In genomic region chr6:83439119-83439767, GRCm38 (mm10) we compare ENCODE assay signal across 8 mouse cellular contexts. TPM values are rescaled to one million over a fixed set of nuclear protein-coding genes. Genes with fewer than 3 reads are reported as not detected.
A peak's percentile ranks its signal among the peaks of the same experiment; 100 is the strongest.
DNase-seq lines count a peak whose midpoint lies in the region; ATAC-seq and TF ChIP-seq lines count a peak whose summit lies in the region.

No protein-coding gene starts in this region.

- peak; percentile 46 to 50 for DNase-seq in left cerebral cortex, adult 2 months (ENCODE audit: extremely low spot score in 1 of 2, low spot score in 2 of 2)
- DNase-seq in left cerebral cortex, adult 11 months (ENCODE audit: low spot score) = no peak
- DNase-seq in natural killer cell, adult 2 months (ENCODE audit: low spot score in 2 of 2) = no peak
- DNase-seq in embryo, embryonic 10 days (ENCODE audit: low spot score) = no peak
- no peak for DNase-seq in testis, postnatal 14 days (ENCODE audit: low spot score)

- H3K27me3 ChIP-seq in embryonic facial prominence, embryonic 15.5 days = no peaks in the 10 kb centered on the region
- H3K27me3 ChIP-seq in intestine, embryonic 16.5 days (replicated peaks; ENCODE audit: control insufficient read depth, insufficient read depth, low read length) = no peaks in the 10 kb centered on the region
- H3K27me3 ChIP-seq in neural tube, embryonic 14.5 days (ENCODE audit: control insufficient read depth, insufficient read depth, low read length) = no peaks in the 10 kb centered on the region

- H3K27ac ChIP-seq in left cerebral cortex, adult 2 months = peak overlapping the region; percentile 93
- H3K27ac ChIP-seq in embryonic facial prominence, embryonic 15.5 days (replicated peaks) = peak overlapping the region; percentile 95; the same call in 1 of the 2 replicates
- no peak overlapping the region for H3K27ac ChIP-seq in intestine, embryonic 16.5 days (ENCODE audit: low read length)
- no peak overlapping the region for H3K27ac ChIP-seq in neural tube, embryonic 14.5 days (ENCODE audit: low read depth, low read length)

- TF ChIP-seq CTCF in left cerebral cortex, adult 2 months (IDR thresholded peaks at IDR 0.05) = no peak; the same call in 1 of the 2 replicates

- intact Hi-C loops in left cerebral cortex, adult 2 months (cut with DNase I) = loop anchor here (2.0 kb wide), 1 partner anchor 26 kb away; no protein-coding TSS in a partner anchor

- 72% methylated on average over 13 of the region's 13 CpGs for WGBS in embryonic facial prominence, embryonic 15.5 days
- 87% methylated on average over 13 of the region's 13 CpGs for WGBS in intestine, embryonic 16.5 days
- WGBS in neural tube, embryonic 14.5 days = 78% methylated on average over 13 of the region's 13 CpGs

- 0 out of 2 replicates have a peak, but pooled peaks cover 8% of the 10 kb centered on the region for H3K36me3 ChIP-seq in embryonic facial prominence, embryonic 15.5 days
- 0 out of 2 replicates have a peak, but pooled peaks cover 8% of the 10 kb centered on the region for H3K36me3 ChIP-seq in intestine, embryonic 16.5 days (ENCODE audit: control insufficient read depth, insufficient read depth, low read length)
- H3K36me3 ChIP-seq in neural tube, embryonic 14.5 days (ENCODE audit: control insufficient read depth, insufficient read depth, low read length) = no peaks in the 10 kb centered on the region; the same call in 1 of the 2 replicates

- H3K4me3 ChIP-seq in left cerebral cortex, adult 2 months = peak overlapping the region; percentile 94
- peak overlapping the region; percentile 79 for H3K4me3 ChIP-seq in embryonic facial prominence, embryonic 15.5 days (replicated peaks)
- peak overlapping the region; percentile 84; the same call in 1 of the 2 replicates for H3K4me3 ChIP-seq in intestine, embryonic 16.5 days (ENCODE audit: low read length)
- H3K4me3 ChIP-seq in neural tube, embryonic 14.5 days (ENCODE audit: low read depth, low read length) = peak overlapping the region; percentile 55

- H3K9me3 ChIP-seq in embryonic facial prominence, embryonic 15.5 days (replicated peaks) = no peaks in the 10 kb centered on the region
- H3K9me3 ChIP-seq in intestine, embryonic 16.5 days (ENCODE audit: control insufficient read depth, low read length) = no peaks in the 10 kb centered on the region
- no peaks in the 10 kb centered on the region for H3K9me3 ChIP-seq in neural tube, embryonic 14.5 days (ENCODE audit: control insufficient read depth, low read length)

- 0 out of 2 replicates have a peak overlapping the region, but pooled peaks have one; percentile 13 for H3K9ac ChIP-seq in embryonic facial prominence, embryonic 15.5 days
- H3K9ac ChIP-seq in intestine, embryonic 16.5 days (ENCODE audit: low read depth, low read length) = 0 out of 2 replicates have a peak overlapping the region, but pooled peaks have one; percentile 14
- H3K9ac ChIP-seq in neural tube, embryonic 14.5 days (replicated peaks; ENCODE audit: low read depth, low read length) = peak overlapping the region; percentile 72; the same call in 1 of the 2 replicates

- peak overlapping the region; percentile 77 for H3K4me2 ChIP-seq in embryonic facial prominence, embryonic 15.5 days (replicated peaks)
- no peak overlapping the region for H3K4me2 ChIP-seq in intestine, embryonic 16.5 days (ENCODE audit: low read depth, low read length)
- H3K4me2 ChIP-seq in neural tube, embryonic 14.5 days (ENCODE audit: low read depth, low read length) = peak overlapping the region; percentile 67

- peaks cover 80% of the 10 kb centered on the region for H3K4me1 ChIP-seq in embryonic facial prominence, embryonic 15.5 days
- H3K4me1 ChIP-seq in intestine, embryonic 16.5 days (ENCODE audit: control insufficient read depth, insufficient read depth, low read length) = peaks cover 66% of the 10 kb centered on the region
- peaks cover 70% of the 10 kb centered on the region for H3K4me1 ChIP-seq in neural tube, embryonic 14.5 days (ENCODE audit: control insufficient read depth, insufficient read depth, low read length)

- ATAC-seq in embryonic facial prominence, embryonic 15.5 days (ENCODE audit: insufficient number of reproducible peaks, low FRiP score, low TSS enrichment, low read depth) = no peak
- no peak for ATAC-seq in intestine, embryonic 16.5 days
- ATAC-seq in neural tube, embryonic 14.5 days (ENCODE audit: low read depth) = no peak

RNA-seq across cellular contexts. Expression of gene Tet3, which starts 19.6 kb away (rescaled TPM):
- total RNA-seq in left cerebral cortex, adult 2 months (2021) = 10 to 100 TPM; 74.6 to 90.0 TPM
- polyA plus RNA-seq in embryonic facial prominence, embryonic 15.5 days (2015; fragmentation: Nextera tagmentation; extraction: Ambion mirVana) = 63.1 and 66.1 TPM in 2 replicates
- 40.1 and 43.5 TPM in 2 replicates for polyA plus RNA-seq in intestine, embryonic 16.5 days (2015; fragmentation: Nextera tagmentation; extraction: Ambion mirVana)
- polyA plus RNA-seq in neural tube, embryonic 14.5 days (2014; fragmentation: Nextera tagmentation; extraction: Ambion mirVana) = 47.7 and 67.0 TPM in 2 replicates

Comparison
In these comparisons a context has a peak if more than half of its experiments do, and no peak if none do; other contexts are left out.
1. DNase-seq: peak in left cerebral cortex, adult 2 months (2 of 2); none in left cerebral cortex, adult 11 months (single experiment), natural killer cell, adult 2 months (0 of 2), embryo, embryonic 10 days (single experiment) and testis, postnatal 14 days (single experiment).
2. H3K27ac ChIP-seq: peak in left cerebral cortex, adult 2 months (single experiment) and embryonic facial prominence, embryonic 15.5 days (single experiment); none in intestine, embryonic 16.5 days (single experiment) and neural tube, embryonic 14.5 days (single experiment).
3. H3K9ac ChIP-seq: peak in every context shown above with its lines; median percentile 72 in neural tube, embryonic 14.5 days; 14 in intestine, embryonic 16.5 days; 13 in embryonic facial prominence, embryonic 15.5 days.
4. Peak in every context shown above with its lines, with median percentiles within 50 percentile points of each other: H3K4me3 ChIP-seq.